Mouse (Mus musculus) frontal cortex, postnatal 36 days (tissue): ENCODE measurements at regions not wholly inside any gene's neighbourhood (a gene's known extent, or its start where the extent isn't known, plus 50 kb on each side); places are given as distances from the start of the nearest gene placed in this dataset.
"Not testable (repeated sequence)": the region's sequence is repeated elsewhere in the genome, so short reads cannot be mapped to it uniquely, and the experiment has no call there.

Experiments
- DNase-seq, 2 experiments: peaks; one replicate each; pipeline ENCODE4 v3.0.0; 2022; ENCODE audit warnings: low spot score in 2 of 2

DNA sequence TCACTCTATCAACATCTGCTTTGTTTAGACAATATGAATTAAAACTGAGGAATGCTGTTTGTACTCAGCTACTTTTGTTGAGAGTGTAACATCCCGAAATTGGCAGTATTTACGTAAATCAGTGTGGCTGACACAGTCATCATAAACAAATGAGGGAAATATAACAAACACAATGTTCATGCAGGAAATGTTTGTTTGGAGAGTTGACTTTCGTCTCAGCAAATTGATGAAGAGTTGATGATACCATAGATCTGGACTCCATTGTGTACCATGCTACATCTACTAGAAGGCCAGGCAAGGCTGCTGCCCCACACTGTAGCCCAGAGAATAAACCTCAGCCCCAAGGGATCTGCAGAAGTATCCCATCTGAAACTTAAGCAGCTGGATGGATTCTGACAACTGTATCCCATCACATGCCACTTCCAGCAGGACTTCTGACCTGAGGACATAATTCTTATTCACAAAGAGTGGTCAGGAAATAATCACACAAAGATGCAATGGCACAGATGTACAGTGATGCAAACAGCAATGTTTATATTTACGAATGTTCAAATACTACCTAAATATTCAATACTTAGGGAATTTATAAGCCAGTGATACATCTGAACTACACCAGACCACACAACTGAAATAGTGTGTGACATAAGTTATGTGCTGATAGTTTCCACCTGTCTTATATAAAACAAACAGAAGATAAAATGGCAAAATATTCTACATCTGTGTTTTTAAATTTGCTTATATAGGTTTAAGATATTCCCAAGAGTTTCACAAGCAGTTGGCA, 51.3 kb downstream of the Gm21897 start:
- no peak for DNase-seq

DNA sequence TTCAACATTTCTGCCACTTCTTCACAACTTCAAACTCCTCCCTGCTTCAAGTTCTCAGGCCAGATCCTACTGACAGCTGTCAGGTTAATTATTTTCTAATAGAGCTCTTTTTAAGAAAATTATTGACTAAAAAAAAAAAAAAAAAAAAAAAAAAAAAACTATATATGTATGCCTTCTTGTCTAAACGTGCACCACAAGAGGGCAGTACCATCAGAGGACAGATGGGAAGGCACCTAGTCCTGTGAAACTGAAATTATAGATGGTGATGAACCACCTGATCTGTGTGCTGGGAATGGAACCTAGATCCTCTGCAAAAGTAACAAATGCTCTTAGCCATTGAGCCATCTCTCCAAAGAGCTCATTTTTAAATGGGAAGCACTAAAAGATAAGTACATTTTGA, 55.6 kb downstream of the Gm21897 start:
- DNase-seq: no peak

DNA sequence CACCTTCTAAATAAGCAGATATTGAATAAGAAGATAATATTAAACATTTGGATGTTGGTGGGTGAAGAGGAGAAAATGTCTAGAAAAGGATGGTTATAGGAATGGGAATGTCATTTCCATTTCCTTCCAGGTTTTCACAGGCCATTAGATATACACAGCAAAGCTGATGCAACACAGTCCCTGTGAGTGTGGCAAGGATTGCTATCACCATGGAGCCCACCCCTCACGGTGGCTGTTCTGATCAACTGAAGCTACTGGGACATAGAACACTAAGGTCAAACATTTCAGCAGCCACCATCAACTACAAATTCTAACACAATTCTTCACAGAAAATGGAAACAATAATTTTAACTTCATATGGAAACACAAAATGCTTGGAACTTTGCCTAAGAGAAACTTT, 56.7 kb downstream of the Gm21897 start:
- no peak for DNase-seq

DNA sequence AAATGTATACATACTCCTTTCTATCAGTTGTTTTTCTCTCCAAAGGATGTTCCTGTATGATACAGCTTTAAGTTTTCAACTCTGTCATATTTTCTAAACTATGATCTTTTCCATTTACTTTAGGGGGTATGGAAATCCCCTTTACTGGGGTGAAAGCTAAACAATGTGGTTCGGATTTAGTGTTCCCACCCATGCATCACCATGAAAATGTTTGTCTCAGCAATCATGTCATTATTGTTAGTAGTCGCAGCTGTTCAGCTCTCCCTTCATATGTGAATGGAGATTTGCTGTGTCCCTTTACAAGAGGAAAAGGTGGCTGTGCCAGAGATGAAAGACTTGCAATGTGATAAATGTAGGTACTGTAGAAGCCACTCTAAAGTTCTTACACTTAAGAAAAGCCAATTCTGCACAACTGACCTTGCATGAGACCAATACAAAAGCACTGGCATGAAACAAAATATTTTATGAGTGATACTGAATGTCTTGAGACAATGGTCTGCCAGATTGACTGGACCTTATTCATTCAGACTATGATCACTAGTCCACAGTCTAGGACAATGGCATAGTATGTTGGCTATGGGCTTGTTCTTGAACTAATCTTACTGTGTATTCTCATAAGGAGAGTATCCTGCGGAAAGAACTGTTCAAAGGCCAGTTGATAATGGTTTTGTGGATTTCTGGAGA, 68.4 kb downstream of the Gm21897 start:
- DNase-seq: no peak

DNA sequence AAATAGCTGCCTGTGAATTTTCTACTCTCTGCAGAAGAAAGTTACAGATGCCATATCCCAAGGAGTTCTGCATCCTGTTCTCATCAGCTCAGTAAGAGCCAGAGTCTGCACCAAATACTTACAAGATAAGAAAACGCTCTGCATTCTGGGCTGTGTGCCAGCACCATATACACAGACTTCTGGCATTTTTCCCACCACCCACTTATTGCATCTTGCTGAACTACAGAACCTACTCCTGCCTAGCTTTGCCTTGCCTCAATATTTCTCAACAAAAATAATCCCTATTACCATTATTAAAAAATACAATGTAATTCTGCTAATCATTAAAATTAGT, 69.0 kb downstream of the Gm21897 start:
- peak; percentile 55 to 82 for DNase-seq

DNA sequence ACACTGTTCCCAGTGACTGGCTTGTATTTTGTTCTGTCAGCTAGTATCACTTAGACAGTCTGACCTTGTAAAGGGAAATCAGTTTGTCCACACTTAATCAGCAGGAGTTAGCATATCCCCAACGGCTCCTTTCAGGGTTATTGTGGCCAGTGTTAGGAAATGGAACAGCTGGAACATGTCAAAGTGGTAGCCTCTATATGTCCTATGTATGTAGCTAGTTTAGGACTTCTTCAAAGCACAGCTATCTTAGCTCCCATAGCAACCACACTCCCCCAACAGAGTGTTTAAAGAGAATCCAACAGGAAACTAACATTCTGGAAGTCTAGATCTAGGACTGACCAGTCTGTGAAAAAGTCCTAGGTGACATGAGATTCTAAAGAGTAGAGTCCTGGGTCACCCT, 72.6 kb downstream of the Gm21897 start:
- no peak for DNase-seq

DNA sequence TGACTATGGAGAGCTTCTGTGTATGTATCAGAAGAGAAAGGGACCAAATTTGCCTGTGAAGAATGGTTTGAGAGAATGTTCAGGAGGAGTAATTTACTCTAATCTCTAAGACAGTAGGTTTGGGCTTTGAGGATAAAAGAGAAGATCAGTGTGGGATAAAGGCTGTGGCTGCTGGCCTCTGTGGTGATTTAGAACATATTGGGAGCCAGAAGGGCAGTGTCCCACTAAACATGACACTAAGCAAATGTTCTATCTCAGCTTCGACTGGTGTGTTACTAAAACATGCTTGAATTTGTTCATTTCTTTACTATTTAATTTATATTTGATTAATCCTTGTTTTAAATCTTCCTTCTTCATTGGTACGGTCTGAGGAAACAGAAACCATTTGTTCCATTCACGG, 113.1 kb downstream of the Gm21897 start:
- no peak for DNase-seq

DNA sequence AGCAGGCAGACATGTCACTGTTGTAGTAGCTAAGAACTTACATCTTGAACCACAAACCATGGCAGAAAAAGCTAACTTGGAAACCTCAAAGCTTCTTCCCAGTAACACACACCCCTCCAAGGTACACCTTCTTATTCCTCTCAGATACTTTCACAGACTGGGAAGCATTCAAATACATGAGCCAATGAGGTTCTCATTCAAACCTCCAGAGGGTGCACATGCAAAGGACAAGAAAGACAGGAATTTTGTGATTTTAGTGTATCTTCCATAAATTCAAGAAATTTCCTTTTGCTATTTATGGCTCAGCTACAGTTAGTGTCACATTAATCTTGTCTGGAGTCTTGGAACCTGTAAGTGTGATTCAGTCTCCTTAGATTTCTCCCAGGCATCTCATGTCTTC, 115.4 kb downstream of the Gm21897 start:
- no peak for DNase-seq

DNA sequence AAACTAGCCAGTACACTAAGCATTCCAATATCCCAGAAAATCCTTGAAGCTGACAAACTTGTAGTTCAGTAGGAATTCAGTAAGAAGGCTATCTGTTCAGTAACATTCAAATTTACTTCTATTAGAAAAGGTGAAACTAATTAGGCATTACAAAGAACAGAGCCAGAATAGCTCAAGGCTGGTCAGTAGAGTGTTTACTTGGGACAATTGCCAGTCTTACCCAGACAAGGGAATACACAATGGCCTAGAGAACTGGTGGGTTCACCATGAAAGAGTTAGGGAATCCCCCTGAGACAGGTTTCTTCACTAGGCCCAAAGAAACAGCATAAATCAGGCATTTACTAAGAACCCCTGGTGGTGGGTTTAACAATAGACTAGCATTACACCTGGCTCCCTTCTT, 145.6 kb downstream of the Gm21897 start:
- DNase-seq: not testable (repeated sequence)

DNA sequence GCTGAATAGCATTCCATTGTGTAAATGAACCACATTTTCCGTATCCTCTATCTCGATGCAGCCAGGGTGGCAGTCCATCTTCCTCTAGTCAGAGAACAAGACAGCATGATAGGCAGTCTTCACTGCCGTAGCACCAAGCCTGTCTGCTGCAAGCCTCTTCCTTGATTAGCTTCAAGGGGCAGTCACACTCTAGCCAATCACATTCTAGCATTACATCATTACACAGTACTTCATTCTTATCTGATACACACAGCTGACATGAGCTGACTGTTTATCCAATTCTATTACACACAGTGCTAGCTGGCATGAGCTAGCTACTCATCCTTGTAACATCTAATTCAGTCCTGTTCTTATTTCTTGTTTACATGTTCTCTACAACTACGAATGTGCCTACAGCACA, 156.6 kb downstream of the Gm21897 start:
- DNase-seq: no peak

DNA sequence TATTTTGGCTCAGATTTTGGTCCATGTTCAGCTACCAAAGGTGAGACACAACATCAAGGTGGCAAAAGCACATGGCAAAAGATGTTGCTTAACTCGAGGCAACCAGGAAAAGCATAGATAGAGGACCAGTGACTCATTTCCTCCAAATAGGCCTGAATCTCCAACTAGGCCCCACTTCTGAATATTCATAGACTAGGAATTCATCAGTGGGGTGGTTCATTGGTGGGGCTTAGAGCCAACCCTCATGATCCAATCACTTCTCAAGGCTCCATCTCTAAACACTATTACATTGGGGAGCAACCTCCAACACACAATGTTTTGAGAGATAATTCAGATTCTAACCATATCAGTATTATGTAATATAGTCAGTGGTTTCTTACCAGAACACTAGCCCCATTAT, 161.6 kb downstream of the Gm21897 start:
- no peak for DNase-seq

DNA sequence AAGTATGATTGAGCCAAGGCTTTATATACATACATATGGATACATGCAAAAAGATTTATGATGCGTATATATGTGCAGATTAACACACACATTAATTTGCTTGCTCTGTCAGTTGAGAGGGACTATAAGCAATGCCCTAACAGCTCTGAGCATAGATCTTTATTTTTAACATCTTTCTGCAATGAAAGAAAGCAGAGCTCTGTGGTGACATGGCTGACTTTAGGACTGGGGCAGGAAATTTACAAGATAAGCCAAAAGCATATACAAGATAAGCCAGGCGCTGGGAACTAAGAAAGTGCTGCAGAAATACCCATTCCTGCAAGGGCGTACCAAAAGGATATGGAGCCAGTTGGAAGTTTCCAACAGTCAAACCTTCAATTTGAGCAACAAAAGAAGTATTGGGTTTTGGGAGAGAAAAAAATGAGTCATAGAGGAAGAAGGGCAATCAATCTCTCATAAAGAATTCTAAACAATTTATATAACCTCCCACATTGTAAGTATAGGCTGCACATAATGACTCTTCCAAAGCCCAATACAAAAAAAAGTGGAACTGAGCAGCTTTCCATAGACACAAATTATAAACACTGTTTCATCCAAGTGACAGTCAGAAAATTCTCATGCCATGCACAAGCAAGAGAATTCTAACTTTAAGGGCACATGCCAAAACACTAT, 174.2 kb downstream of the Gm21897 start:
- DNase-seq: no peak

DNA sequence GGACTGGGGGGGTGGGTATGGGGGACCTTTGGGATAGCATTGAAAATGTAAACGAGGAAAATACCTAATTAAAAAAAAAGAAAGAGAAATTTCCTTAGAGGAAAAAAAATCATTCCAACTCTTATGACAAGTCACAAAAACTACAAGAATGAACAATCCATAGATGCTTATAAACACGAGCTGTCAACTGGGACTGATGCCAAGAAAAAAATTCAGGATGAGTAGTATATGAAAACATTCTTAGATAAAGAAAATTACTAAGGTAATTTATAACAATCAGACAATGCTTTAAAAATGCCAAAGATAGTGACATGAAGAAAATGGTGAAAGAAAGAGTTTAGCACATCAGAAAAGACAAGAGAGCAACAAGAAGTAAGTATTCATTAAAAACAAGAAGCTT, 176.0 kb downstream of the Gm21897 start:
- no peak for DNase-seq
